24 mouse cellular contexts compared by ENCODE assay signal in the genomic region with DNA sequence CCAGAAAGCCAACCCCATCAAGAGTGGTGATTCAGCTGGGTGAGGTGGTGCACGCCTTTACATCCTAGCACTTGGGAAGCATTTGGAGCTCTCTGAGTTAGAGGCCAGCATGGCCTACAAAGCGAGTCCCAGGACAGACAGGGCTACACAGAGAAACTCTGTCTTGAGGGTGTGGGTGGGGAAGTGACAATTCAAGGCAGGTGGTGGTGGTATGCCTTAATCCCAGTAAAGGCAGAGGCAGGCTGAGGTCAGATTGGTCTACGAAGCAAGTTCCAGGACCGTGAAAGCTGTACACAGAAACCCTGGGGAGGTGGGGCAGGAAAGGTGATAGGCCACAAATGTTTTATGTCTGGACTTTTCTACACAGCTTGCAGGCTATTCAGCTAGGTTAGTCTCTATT. TPM values are rescaled to one million over a fixed set of nuclear protein-coding genes. Genes with fewer than 3 reads are reported as not detected.
DNase-seq lines count a peak whose midpoint lies in the region; ATAC-seq and TF ChIP-seq lines count a peak whose summit lies in the region.
"Had no signal": no experiment of that assay in that cellular context is flagged by ENCODE, and none has a peak within 500 bp of the region (broad histone marks: within the 10 kb centered on the region; RNA-seq: fewer than 3 reads in every experiment).

No protein-coding gene starts in this region.

- H3K9ac ChIP-seq in liver, embryonic 12.5 days, result no peak overlapping the region
- H3K9ac ChIP-seq in liver, embryonic 11.5 days (ENCODE audit: low read depth, low read length), result no peak overlapping the region
- peak overlapping the region; percentile 13; the same call in 1 of the 2 replicates for H3K9ac ChIP-seq in liver, embryonic 14.5 days (replicated peaks)
- H3K9ac ChIP-seq in liver, postnatal 0 days (replicated peaks), result no peak overlapping the region; the same call in 1 of the 2 replicates
- H3K9ac ChIP-seq: embryonic facial prominence, embryonic 12.5 days; embryonic facial prominence, embryonic 15.5 days; forebrain, postnatal 0 days; hindbrain, embryonic 12.5 days; hindbrain, embryonic 15.5 days had no signal

- peak overlapping the region; percentile 38 for H3K27ac ChIP-seq in liver, embryonic 12.5 days
- H3K27ac ChIP-seq in liver, embryonic 11.5 days (ENCODE audit: low read depth, low read length), result no peak overlapping the region
- H3K27ac ChIP-seq in liver, embryonic 14.5 days, result peak overlapping the region; percentile 56
- peak overlapping the region; percentile 44; the same call in 1 of the 2 replicates for H3K27ac ChIP-seq in liver, postnatal 0 days (ENCODE audit: low read depth)
- H3K27ac ChIP-seq: embryonic facial prominence, embryonic 12.5 days; embryonic facial prominence, embryonic 15.5 days; hindbrain, embryonic 12.5 days; hindbrain, embryonic 15.5 days had no signal

- DNase-seq in liver, embryonic 11.5 days (ENCODE audit: low spot score), result no peak
- DNase-seq in liver, embryonic 14.5 days (ENCODE audit: low read depth in 3 of 3, low spot score in 3 of 3), result no peak
- no peak for DNase-seq in liver, postnatal 0 days
- no peak for DNase-seq in ovary, adult 18-20 months (ENCODE audit: low spot score)
- DNase-seq in adipocyte (ENCODE audit: low spot score), result no peak
- DNase-seq: adrenal gland, adult 8-10 months; adrenal gland, postnatal 25 days; B cell, adult 2 months; cerebellum, adult 11-12 months; cerebellum, adult 8-10 months; cerebellum, postnatal 10 days; forebrain, postnatal 0 days; gastrocnemius, postnatal 14 days; heart, adult 11 months had no signal

- H3K4me1 ChIP-seq in liver, embryonic 12.5 days, result peaks cover 43% of the 10 kb centered on the region
- H3K4me1 ChIP-seq in liver, embryonic 11.5 days (replicated peaks; ENCODE audit: control insufficient read depth, insufficient read depth, low read length), result peaks cover 14% of the 10 kb centered on the region
- H3K4me1 ChIP-seq in liver, embryonic 14.5 days (replicated peaks; ENCODE audit: control insufficient read depth in 2 of 2, insufficient read depth in 2 of 2, low read length in 1 of 2), result peaks cover 22 to 29% of the 10 kb centered on the region in 2 experiments
- peaks cover 30% of the 10 kb centered on the region for H3K4me1 ChIP-seq in liver, postnatal 0 days (ENCODE audit: insufficient read depth)

- WGBS in liver, embryonic 12.5 days (ENCODE audit: insufficient replicate concordance), result 88% methylated on average over 4 of the region's 4 CpGs
- WGBS in liver, embryonic 11.5 days, result 91% methylated on average over 4 of the region's 4 CpGs
- WGBS in liver, embryonic 14.5 days (ENCODE audit: insufficient replicate concordance), result 86% methylated on average over 4 of the region's 4 CpGs
- 93% methylated on average over 4 of the region's 4 CpGs for WGBS in liver, postnatal 0 days (ENCODE audit: insufficient replicate concordance)

- no peak overlapping the region for H3K4me2 ChIP-seq in liver, embryonic 12.5 days
- H3K4me2 ChIP-seq in liver, embryonic 11.5 days, result no peak overlapping the region
- peak overlapping the region; percentile 44; the same call in 1 of the 2 replicates for H3K4me2 ChIP-seq in liver, embryonic 14.5 days (ENCODE audit: low read depth)
- H3K4me2 ChIP-seq in liver, postnatal 0 days (ENCODE audit: low read depth, low read length), result no peak overlapping the region
- H3K4me2 ChIP-seq: embryonic facial prominence, embryonic 12.5 days; embryonic facial prominence, embryonic 15.5 days; heart, embryonic 11.5 days; hindbrain, embryonic 12.5 days; hindbrain, embryonic 15.5 days had no signal

- no peak for TF ChIP-seq EP300 in liver, embryonic 14.5 days (IDR thresholded peaks at IDR 0.05; ENCODE audit: low read depth)
- no peak for TF ChIP-seq EP300 in liver, postnatal 0 days (IDR thresholded peaks at IDR 0.05; ENCODE audit: low read depth)

- ATAC-seq in liver, embryonic 12.5 days, result no peak
- ATAC-seq in liver, embryonic 11.5 days (replicated peaks; ENCODE audit: low FRiP score), result no peak
- ATAC-seq in liver, embryonic 14.5 days (ENCODE audit: insufficient read depth), result no peak
- no peak for ATAC-seq in liver, postnatal 0 days
- ATAC-seq: CD4-positive, CD25-positive, alpha-beta regulatory T cell, adult 4 months; forebrain, embryonic 14.5 days; forebrain, postnatal 0 days had no signal

- no peaks in the 10 kb centered on the region for H3K9me3 ChIP-seq in liver, embryonic 12.5 days (replicated peaks)
- no peaks in the 10 kb centered on the region for H3K9me3 ChIP-seq in liver, embryonic 11.5 days (ENCODE audit: control insufficient read depth, low read length)
- H3K9me3 ChIP-seq in liver, embryonic 14.5 days (ENCODE audit: control insufficient read depth, low read length), result no peaks in the 10 kb centered on the region
- no peaks in the 10 kb centered on the region for H3K9me3 ChIP-seq in liver, postnatal 0 days (ENCODE audit: low read length)
- H3K9me3 ChIP-seq: embryonic facial prominence, embryonic 12.5 days; embryonic facial prominence, embryonic 15.5 days; hindbrain, embryonic 12.5 days; hindbrain, embryonic 15.5 days had no signal

- H3K36me3 ChIP-seq in liver, embryonic 12.5 days, result peaks cover 15% of the 10 kb centered on the region
- peaks cover 5% of the 10 kb centered on the region; the same call in 1 of the 2 replicates for H3K36me3 ChIP-seq in liver, embryonic 11.5 days (ENCODE audit: control insufficient read depth, insufficient read depth, low read length)
- peaks cover 4% of the 10 kb centered on the region; the same call in 1 of the 2 replicates for H3K36me3 ChIP-seq in liver, embryonic 14.5 days (replicated peaks; ENCODE audit: control insufficient read depth, insufficient read depth, low read depth)
- H3K36me3 ChIP-seq in liver, postnatal 0 days (replicated peaks; ENCODE audit: insufficient read depth, low read length), result peaks cover 6% of the 10 kb centered on the region

- peaks cover 13% of the 10 kb centered on the region for H3K27me3 ChIP-seq in liver, embryonic 12.5 days (replicated peaks)
- H3K27me3 ChIP-seq in liver, embryonic 11.5 days (replicated peaks; ENCODE audit: control insufficient read depth, insufficient read depth, low read length), result no peaks in the 10 kb centered on the region
- no peaks in the 10 kb centered on the region for H3K27me3 ChIP-seq in liver, embryonic 14.5 days (ENCODE audit: control insufficient read depth, insufficient read depth, low read length)
- no peaks in the 10 kb centered on the region for H3K27me3 ChIP-seq in liver, postnatal 0 days (ENCODE audit: insufficient read depth, low read length)
- H3K27me3 ChIP-seq: embryonic facial prominence, embryonic 12.5 days; embryonic facial prominence, embryonic 15.5 days; hindbrain, embryonic 12.5 days; hindbrain, embryonic 15.5 days had no signal

- H3K4me3 ChIP-seq in liver, embryonic 12.5 days, result no peak overlapping the region
- H3K4me3 ChIP-seq in liver, embryonic 11.5 days (ENCODE audit: low read depth, low read length), result no peak overlapping the region
- no peak overlapping the region for H3K4me3 ChIP-seq in liver, embryonic 14.5 days (ENCODE audit: insufficient read depth in 1 of 2, low read depth in 2 of 2, low read length in 2 of 2)
- H3K4me3 ChIP-seq in liver, postnatal 0 days (ENCODE audit: low read depth, low read length), result no peak overlapping the region
- H3K4me3 ChIP-seq: embryonic facial prominence, embryonic 12.5 days; embryonic facial prominence, embryonic 15.5 days; hindbrain, embryonic 12.5 days; hindbrain, embryonic 15.5 days had no signal

- no peak for TF ChIP-seq CTCF in liver, embryonic 14.5 days (IDR thresholded peaks at IDR 0.05; ENCODE audit: low read depth)
- TF ChIP-seq CTCF in liver, postnatal 0 days (IDR thresholded peaks at IDR 0.05; ENCODE audit: low read depth), result no peak

RNA-seq across cellular contexts. Expression of a gene that starts 1.7 kb away (rescaled TPM):
- polyA plus RNA-seq in liver, embryonic 12.5 days (2016; fragmentation: Nextera tagmentation; extraction: Ambion mirVana), result 0.13 and 0.25 TPM in 2 replicates
- polyA plus RNA-seq in liver, embryonic 11.5 days (2014; fragmentation: Nextera tagmentation; extraction: Ambion mirVana), result 0.18 and 0.51 TPM in 2 replicates
- polyA plus RNA-seq in liver, embryonic 14.5 days (2012; rRNA removed), result 0.19 and 0.25 TPM in 2 replicates
- polyA plus RNA-seq in liver, embryonic 14.5 days (2014; fragmentation: Nextera tagmentation; extraction: Ambion mirVana), result 0.15 and 0.23 TPM in 2 replicates
- 0.20 TPM in 1 of 2 replicates, not detected in the other for polyA plus RNA-seq in liver, postnatal 0 days (2015; fragmentation: Nextera tagmentation; extraction: Ambion mirVana)
- polyA plus RNA-seq: forebrain, embryonic 14.5 days; hindbrain, embryonic 12.5 days; intestine, embryonic 14.5 days had no signal

RNA-seq across cellular contexts. Expression of a gene that starts 2.9 kb away (rescaled TPM):
- polyA plus RNA-seq in liver, embryonic 12.5 days (2016; fragmentation: Nextera tagmentation; extraction: Ambion mirVana), result 8.1 and 9.6 TPM in 2 replicates
- polyA plus RNA-seq in liver, embryonic 11.5 days (2014; fragmentation: Nextera tagmentation; extraction: Ambion mirVana), result 12.7 and 16.8 TPM in 2 replicates
- 5.3 and 5.8 TPM in 2 replicates for polyA plus RNA-seq in liver, embryonic 14.5 days (2012; rRNA removed)
- 8.0 and 8.4 TPM in 2 replicates for polyA plus RNA-seq in liver, embryonic 14.5 days (2014; fragmentation: Nextera tagmentation; extraction: Ambion mirVana)
- polyA plus RNA-seq in liver, postnatal 0 days (2015; fragmentation: Nextera tagmentation; extraction: Ambion mirVana), result 18.9 and 19.0 TPM in 2 replicates

RNA-seq across cellular contexts. Expression of a gene that starts 3.0 kb away (rescaled TPM):
- 31.3 and 32.3 TPM in 2 replicates for polyA plus RNA-seq in liver, embryonic 12.5 days (2016; fragmentation: Nextera tagmentation; extraction: Ambion mirVana)
- 51.5 and 52.0 TPM in 2 replicates for polyA plus RNA-seq in liver, embryonic 11.5 days (2014; fragmentation: Nextera tagmentation; extraction: Ambion mirVana)
- polyA plus RNA-seq in liver, embryonic 14.5 days (2012; rRNA removed), result 13.7 and 15.9 TPM in 2 replicates
- 11.0 and 11.1 TPM in 2 replicates for polyA plus RNA-seq in liver, embryonic 14.5 days (2014; fragmentation: Nextera tagmentation; extraction: Ambion mirVana)
- 9.0 and 11.7 TPM in 2 replicates for polyA plus RNA-seq in liver, postnatal 0 days (2015; fragmentation: Nextera tagmentation; extraction: Ambion mirVana)

RNA-seq across cellular contexts. Expression of a gene that starts 12.4 kb away (rescaled TPM):
- 22.3 and 24.2 TPM in 2 replicates for polyA plus RNA-seq in liver, embryonic 12.5 days (2016; fragmentation: Nextera tagmentation; extraction: Ambion mirVana)
- polyA plus RNA-seq in liver, embryonic 11.5 days (2014; fragmentation: Nextera tagmentation; extraction: Ambion mirVana), result 39.1 and 40.2 TPM in 2 replicates
- polyA plus RNA-seq in liver, embryonic 14.5 days (2012; rRNA removed), result 9.9 and 11.2 TPM in 2 replicates
- polyA plus RNA-seq in liver, embryonic 14.5 days (2014; fragmentation: Nextera tagmentation; extraction: Ambion mirVana), result 11.3 and 13.0 TPM in 2 replicates
- 11.9 and 13.5 TPM in 2 replicates for polyA plus RNA-seq in liver, postnatal 0 days (2015; fragmentation: Nextera tagmentation; extraction: Ambion mirVana)

RNA-seq across cellular contexts. Expression of a gene that starts 12.5 kb away (rescaled TPM):
- polyA plus RNA-seq in liver, embryonic 12.5 days (2016; fragmentation: Nextera tagmentation; extraction: Ambion mirVana), result not detected in 2 replicates
- 0.10 TPM in 1 of 2 replicates, not detected in the other for polyA plus RNA-seq in liver, embryonic 11.5 days (2014; fragmentation: Nextera tagmentation; extraction: Ambion mirVana)
- not detected in 2 replicates for polyA plus RNA-seq in liver, embryonic 14.5 days (2012; rRNA removed)
- not detected in 2 replicates for polyA plus RNA-seq in liver, embryonic 14.5 days (2014; fragmentation: Nextera tagmentation; extraction: Ambion mirVana)
- polyA plus RNA-seq in liver, postnatal 0 days (2015; fragmentation: Nextera tagmentation; extraction: Ambion mirVana), result not detected in 2 replicates
- polyA plus RNA-seq: CD4-positive, CD25-positive, alpha-beta regulatory T cell, adult 4 months; forebrain, embryonic 14.5 days; forebrain, postnatal 0 days; heart, embryonic 11.5 days; heart, embryonic 14.5 days; hindbrain, embryonic 12.5 days; hindbrain, embryonic 15.5 days; intestine, embryonic 14.5 days had no signal
